Mouse (Mus musculus) liver, adult 10 weeks (tissue): ENCODE measurements around the gene Fermt3. TPM values are rescaled to one million over a fixed set of nuclear protein-coding genes. Genes with fewer than 3 reads are reported as not detected.

Experiments
- polyA plus RNA-seq: library from polyadenylated mRNA; stranded (reverse); fragments of 350-450 nt; fragmentation: Illumina TruSeq; extraction: RNeasy Lipid Tissue Mini Kit (QIAGEN cat#74804); gene quantifications from one replicate; pipeline ENCODE4 v1.2.3, GENCODE M21; 2014; ENCODE audit warnings: low read depth, low replicate concordance

The Fermt3 gene
- 0.16 TPM for polyA plus RNA-seq

DNA sequence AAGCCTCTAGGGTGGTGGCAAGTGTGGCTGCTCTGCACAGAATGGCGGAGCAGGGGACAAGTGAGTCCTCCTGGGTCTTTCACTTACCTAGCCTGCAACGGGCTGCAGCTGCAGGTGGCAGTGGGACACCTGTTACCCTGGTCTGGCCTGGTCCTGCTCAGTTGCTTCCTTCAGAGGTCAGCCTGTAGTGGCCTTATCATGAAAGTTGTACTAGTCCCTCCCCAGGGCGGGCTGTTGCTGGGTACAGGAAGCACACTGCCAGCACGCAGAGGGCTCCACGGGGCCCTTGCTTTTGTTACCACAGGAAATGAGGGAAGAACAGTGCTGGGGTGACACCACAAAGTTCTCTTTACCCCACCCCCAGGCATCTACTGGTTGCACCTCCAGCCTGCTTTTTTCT lies at the start of gene Fermt3:
TSS of gene Fermt3 (minus strand) at position 279 of the 400 bp plus-strand sequence.

DNA sequence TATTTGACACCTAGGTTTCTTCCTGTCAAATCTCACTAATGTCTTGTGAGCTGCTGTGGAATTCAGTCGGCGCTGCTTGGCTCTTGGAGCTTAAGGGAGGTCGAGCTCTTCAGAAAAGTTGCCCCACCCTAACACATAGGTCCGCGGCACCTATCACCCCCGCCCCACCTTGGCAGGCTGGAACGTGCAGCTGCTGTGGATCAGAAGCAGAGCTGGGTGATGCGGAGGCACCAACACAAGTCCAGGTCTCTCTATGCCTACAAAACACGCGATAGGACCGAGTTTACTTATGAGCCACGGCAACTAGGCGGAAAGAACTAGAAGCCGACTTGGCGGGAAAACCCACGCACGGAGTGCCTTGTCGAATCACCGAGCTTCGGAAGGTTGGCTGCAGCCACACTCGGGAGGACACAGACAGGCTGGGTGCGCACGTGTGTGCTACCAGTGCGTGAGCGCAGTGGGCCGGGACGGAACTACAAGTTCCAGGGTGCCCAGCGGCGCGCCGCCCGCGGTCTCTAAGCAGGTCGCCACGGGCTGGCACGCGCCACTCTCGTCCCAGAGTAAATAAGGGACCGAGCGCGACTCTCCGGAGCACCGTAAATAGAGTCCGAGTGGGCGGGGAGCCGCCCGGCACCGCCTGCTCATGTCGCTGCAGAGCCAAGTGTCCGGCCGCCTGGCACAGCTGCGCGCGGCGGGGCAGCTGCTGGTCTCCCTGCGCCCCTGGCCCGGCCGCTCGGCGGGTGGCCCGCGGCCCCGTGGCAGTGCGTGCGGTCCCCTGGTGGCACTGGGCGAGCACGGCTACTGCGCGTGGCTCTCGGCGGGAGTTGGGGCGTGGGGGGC lies 37.2 kb upstream of the Fermt3 start, which contains the start of gene Macrod1:
TSS of gene Macrod1 (plus strand) at position 563 of the 840 bp plus-strand sequence.

DNA sequence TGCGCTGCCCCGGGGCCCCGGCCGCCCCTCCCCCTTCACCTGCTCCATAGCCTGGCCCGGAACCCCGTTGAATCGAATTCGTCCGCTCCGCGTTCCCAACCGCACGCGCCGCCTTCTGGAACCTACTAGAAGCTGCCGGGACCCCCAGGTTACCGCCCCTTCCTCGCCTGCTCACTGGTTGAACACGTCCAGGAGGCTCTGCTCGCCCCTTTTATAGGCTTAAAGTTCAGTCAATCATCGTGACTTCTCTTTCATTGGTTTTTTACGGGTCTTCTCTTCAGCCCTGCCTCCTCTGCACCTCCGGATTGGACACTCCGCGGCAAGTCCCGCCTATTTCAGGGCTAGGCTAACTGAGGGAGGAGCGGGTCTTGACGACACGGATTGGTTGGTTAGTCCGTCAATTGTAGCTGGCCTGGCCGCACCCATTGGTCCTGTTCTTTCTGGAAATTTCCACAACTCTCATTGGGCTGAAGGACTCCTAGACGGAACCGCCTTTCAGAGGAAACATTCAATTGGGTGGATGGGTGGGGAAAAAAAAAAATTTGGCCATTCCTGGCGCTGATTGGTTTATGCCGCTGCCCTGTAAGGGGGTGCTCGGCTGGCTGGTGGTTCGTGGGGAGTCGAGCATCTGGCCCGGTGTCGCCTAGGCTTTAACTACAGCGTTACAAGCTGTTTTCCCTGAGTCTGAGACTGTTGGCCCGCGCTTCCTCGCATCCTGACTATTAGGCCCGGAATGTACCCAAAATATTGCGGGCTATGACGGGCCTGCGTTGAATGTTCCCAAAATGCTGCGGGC lies 20.8 kb upstream of the Fermt3 start, which contains the start of gene Stip1:
TSS of gene Stip1 (minus strand) at position 127 of the 796 bp plus-strand sequence.

DNA sequence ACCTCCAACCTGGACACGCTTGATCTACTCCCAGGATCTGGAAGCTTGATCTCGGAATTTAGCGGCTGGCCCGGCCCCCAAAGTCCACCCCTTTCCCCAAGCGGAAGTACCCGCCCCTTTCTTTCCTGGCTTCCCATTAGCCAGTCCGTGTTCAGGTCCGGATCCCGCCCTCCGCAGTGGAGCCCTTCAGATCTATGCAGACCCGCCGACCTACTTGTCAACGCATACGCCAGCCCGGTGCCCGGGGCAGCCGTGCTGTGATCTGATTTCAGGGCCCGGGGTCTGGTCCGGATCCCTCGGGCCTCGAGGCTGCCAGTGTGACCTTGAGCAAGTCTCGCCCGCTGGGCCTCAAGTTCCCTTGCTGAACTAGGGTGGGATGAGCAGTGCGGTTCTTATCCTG lies 23.3 kb downstream of the Fermt3 start, which contains the start of the genes Nudt22 and Trpt1:
TSS of gene Nudt22 (minus strand) at position 112 of the 400 bp plus-strand sequence.
TSS of gene Trpt1 (plus strand) at position 126 of the 400 bp plus-strand sequence.

DNA sequence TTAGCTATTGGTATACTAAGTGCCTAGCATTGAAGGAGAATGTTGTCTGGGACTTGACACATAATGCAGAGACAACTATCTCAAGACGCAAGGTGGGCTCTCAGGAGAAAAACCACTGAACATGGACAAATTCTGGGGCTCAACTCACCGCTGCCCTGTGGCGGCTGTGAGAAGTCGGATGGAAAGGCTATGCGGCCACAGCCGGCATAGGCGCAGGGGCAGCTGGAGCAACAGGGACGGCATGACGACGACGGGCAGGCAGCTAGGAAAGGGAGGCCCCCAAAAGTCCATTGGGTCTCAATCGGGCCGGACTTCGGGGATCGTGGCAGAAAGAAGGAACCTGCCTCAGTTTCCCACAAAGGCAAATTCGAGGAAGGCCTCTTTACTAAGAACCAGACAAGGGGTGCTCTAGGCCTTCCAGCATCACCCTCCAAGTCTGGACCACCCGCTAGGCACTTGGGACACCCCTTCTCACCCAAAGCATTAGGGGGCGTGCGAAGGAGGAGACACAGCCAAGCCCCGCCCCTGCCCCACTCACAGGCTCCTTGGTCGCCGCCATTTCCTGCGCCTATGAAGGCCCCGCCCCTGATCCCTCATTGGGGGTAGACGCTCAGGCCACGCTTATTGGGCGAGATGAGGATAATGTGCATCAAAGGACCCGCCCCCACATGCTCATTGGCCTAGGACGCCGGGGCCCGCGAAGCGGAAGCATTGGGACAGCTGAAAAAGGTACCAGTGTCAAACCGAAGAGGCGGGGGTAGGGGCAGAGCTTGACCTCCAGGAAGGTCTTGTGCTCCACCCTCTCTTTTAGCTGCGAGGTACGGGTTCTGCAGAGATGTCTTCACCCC lies 27.0 kb downstream of the Fermt3 start, which contains the start of gene Dnajc4:
TSS of gene Dnajc4 (minus strand) at position 562 of the 848 bp plus-strand sequence.

DNA sequence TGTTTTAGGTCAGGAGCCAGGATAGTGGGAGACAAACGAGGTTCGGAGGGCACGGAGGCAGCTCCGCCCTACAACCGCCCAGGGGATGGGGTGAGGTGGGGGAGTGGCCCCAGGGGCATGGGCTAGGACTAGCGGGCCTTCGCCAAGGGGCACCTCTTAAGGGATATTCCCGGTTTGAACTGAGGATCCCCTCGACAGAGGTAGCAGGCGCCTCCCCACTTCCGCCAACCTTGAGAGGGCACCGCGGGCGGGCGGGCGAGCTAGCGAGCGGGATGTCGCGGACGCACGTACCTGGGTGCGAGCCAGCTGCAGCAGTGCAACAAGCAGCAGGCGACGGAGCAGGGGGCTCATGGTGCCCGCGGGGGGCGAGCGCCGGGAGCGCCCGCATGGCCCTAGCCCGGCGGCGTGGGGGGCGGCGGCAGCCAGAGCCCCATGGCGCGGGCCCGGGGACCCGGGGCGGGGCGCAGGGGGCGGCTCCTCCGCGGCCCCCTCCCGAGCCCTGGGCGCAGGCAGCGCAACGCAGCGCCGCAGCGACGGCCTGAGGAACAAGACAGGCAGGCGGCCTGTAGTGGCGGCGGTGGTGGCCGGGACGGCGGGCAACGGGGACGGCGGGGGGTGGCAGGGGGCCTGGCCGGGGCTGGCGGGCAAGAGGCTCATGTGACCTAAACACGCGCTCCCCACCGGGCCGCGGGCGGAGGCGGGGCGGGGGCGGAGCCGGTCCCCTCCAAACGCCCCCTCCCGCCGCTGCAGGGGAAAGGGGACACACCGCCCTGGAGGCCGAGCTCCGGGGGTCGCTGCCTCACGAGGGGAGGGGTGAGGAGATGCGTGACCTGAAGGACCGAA lies 32.0 kb downstream of the Fermt3 start, which contains the start of gene Vegfb:
TSS of gene Vegfb (minus strand) at position 591 of the 843 bp plus-strand sequence.

DNA sequence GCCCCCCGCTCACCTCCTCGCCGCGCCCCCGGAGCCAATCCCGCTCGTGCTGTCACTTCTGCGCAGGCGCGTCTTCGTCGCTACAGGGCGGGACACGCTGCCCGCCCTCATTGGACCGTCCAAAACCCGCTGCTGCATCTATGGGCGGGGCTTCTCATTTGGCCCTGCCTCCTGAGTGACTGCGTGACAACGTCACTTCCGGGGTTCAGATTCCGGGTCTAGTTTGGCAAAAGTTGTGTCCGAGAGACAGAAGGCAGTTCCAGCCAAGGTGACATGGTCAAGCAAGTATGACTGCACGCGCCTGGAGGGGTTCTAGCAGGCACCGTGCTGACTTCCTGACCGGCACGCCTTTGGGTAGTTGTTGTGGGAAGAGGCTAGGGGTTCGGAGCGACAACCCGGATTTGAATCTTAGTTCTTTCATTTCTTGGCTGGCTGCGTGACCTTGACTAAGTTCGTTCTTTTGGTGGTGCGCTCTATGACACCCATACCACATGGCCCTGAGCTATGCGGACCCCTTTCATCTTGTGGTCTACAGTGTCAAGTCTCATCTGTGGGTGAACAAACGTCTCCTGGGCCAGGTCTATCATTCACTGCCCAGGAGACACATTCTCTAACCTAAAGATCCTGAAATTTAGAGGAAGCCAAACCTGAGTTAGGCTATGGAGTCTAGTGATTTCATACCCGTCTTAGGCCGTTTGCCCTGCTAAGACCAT lies 38.7 kb downstream of the Fermt3 start, which contains the start of gene Fkbp2:
TSS of gene Fkbp2 (minus strand) at position 121 of the 713 bp plus-strand sequence.

DNA sequence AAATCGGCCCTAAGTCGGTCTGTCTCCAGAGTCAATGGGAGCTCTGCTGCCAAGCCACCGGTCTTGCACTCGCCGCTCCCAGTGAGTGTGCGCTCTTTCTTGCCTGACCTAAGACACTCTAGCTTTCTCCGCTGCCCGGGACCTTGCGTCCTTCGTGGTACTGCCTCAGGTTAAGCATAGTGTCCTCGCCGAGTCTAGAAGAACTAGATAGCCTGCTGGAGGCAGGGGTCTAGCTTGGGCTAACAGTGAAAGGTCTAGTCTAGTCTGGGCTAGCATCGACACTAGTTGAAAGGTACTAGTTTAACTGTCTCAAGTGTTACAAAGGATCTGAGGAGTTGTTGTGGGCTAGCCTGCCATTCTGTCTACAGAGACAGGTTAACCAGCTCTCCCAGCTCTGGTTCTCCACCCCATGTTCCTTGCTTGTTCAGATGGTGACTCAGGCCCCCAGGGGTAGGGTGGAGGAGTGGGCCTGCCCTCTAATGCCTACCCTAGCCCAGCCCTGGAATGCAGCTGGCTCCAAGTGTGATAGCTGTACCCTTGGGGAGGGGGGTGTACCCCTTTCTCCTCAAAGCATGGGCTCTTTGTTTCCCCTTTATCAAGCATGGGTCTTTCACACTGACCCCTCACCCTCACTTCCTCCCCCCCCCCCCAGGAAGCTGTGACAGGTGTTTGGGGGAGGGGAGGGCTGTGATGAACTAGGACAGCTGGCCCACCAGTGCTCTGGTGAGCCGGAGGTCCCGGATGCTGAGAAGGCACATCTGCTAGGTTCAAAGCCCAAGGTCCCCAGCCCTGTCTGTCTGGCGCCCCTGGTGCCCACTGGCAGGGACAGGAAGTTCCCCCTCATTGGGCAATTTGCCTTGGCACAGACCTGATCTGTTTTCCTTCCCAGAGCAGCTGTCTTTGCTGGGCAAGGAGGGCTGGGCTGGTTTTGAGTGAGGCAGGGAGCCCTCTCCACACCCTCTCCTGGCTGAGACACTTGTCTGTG lies 43.4 kb downstream of the Fermt3 start, which contains the start of gene Plcb3:
TSS of gene Plcb3 (minus strand) at position 934 of the 985 bp plus-strand sequence.

DNA sequence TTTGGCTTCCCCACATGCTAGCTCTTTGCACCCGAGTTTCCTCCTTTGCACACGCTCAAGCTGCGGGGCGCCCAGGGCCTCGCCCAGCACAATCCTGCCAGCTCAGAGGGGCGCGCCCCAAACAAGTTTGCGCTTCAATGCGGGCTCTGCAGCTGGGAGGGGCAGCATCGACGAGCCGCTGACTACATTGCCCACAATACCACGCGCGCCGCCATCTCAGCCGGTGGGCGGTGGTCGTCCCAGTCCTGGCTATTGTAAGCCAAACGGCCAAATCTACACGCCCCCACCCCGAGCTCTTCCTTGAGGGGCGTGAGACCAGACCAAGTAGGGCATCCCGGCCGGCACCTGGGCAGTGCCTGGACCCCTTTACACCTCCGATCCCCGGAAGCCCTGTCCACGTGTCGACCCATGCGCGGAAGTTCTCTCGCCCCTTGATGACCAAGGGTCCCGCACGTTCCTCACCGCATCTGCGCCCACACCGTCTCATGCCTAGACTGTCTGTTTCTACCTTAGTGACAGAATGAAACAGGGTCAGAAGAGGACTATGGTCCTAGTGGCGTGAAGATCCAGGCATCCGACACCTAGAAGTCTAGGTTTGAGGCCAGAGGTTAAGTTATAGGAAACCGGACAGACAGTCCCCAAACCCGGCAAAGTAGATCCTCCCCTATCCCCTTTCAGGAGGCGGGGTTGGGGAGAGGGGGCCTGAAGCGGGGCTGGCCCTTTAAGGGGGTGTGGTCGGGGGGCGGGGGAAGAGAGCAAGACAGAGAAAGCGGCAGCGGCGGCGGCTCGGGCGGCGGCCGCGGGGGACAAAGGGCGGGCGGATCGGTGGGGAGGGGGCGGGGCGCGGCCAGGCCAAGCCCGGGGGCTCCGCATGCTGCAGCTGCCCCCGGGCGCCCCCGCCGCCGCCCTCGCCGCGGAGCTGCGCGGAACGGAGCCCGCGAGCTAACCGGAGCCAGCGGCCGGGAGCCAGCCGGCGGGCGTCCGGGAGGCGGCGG lies 44.8 kb downstream of the Fermt3 start, which contains the start of gene Ppp1r14b:
TSS of gene Ppp1r14b (plus strand) at position 758 of the 995 bp plus-strand sequence.

Other genes with a start within 250 kb of the Fermt3 start
- gene Rps6ka4, start 178.8 kb downstream of the Fermt3 start, polyA plus RNA-seq: not detected
- gene Ccdc88b, start 161.3 kb downstream of the Fermt3 start, polyA plus RNA-seq: not detected
- 20.7 TPM for gene Trmt112, start 109.8 kb downstream of the Fermt3 start, polyA plus RNA-seq
- gene Prdx5, start 109.4 kb downstream of the Fermt3 start, polyA plus RNA-seq: 53.2 TPM
- gene Esrra, start 97.7 kb downstream of the Fermt3 start, polyA plus RNA-seq: 2.0 TPM
- not detected for gene Catsperz, start 94.1 kb downstream of the Fermt3 start, polyA plus RNA-seq
- not detected for gene Kcnk4, start 85.0 kb downstream of the Fermt3 start, polyA plus RNA-seq
- gene Bad, start 77.6 kb downstream of the Fermt3 start, polyA plus RNA-seq: 0.90 TPM
- gene Gpr137, start 77.0 kb downstream of the Fermt3 start, polyA plus RNA-seq: 0.98 TPM
- gene Ppp1r14b, start 44.5 kb downstream of the Fermt3 start, polyA plus RNA-seq: 2.9 TPM
- gene Plcb3, start 43.0 kb downstream of the Fermt3 start, polyA plus RNA-seq: 1.5 TPM
- 20.9 TPM for gene Fkbp2, start 39.0 kb downstream of the Fermt3 start, polyA plus RNA-seq
- 3.3 TPM for gene Vegfb, start 31.8 kb downstream of the Fermt3 start, polyA plus RNA-seq
- gene Dnajc4, start 26.9 kb downstream of the Fermt3 start, polyA plus RNA-seq: 2.7 TPM
- not detected for gene Nudt22, start 23.4 kb downstream of the Fermt3 start, polyA plus RNA-seq
- gene Trpt1, start 23.3 kb downstream of the Fermt3 start, polyA plus RNA-seq: 0.58 TPM
- 34.1 TPM for gene Stip1, start 20.5 kb upstream of the Fermt3 start, polyA plus RNA-seq
- gene Macrod1, start 37.3 kb upstream of the Fermt3 start, polyA plus RNA-seq: 9.3 TPM
- gene Flrt1, start 86.3 kb upstream of the Fermt3 start, polyA plus RNA-seq: not detected
- gene Otub1, start 186.8 kb upstream of the Fermt3 start, polyA plus RNA-seq: 15.7 TPM
- gene Cox8a, start 198.1 kb upstream of the Fermt3 start, polyA plus RNA-seq: 131 TPM
- gene Naa40, start 221.7 kb upstream of the Fermt3 start, polyA plus RNA-seq: 4.1 TPM
- not detected for gene Rcor2, start 247.9 kb upstream of the Fermt3 start, polyA plus RNA-seq